Mouse (Mus musculus) G1E (cell line): ENCODE measurements around the gene Hand2. TPM values are rescaled to one million over a fixed set of nuclear protein-coding genes. Genes with fewer than 3 reads are reported as not detected.

Experiments used
- ATAC-seq: 2 replicates; pipeline ENCODE4 v1.8.0; 2016; ENCODE audit warnings: mild to moderate bottlenecking; ENCODE audit not compliant: insufficient number of reproducible peaks, poor library complexity, low FRiP score, severe bottlenecking; ENCODE audit errors: extremely low read depth
- DNase-seq: peaks from one replicate; pipeline ENCODE4 v3.0.0; 2012; ENCODE audit warnings: low spot score
- H3K27me3 ChIP-seq: 2 replicates; pipeline ENCODE4 v1.6.1; 2012; ENCODE audit warnings: mild to moderate bottlenecking, low read length, inconsistent platforms; ENCODE audit not compliant: insufficient read depth
- H3K36me3 ChIP-seq: replicated peaks from 2 replicates; pipeline ENCODE3; 2012; ENCODE audit warnings: mild to moderate bottlenecking, inconsistent platforms
- H3K4me1 ChIP-seq: 2 replicates; pipeline ENCODE4 v1.6.1; 2012; ENCODE audit warnings: low read depth, low read length, inconsistent platforms, mixed read lengths; ENCODE audit not compliant: insufficient read depth
- H3K4me3 ChIP-seq: 2 replicates; pipeline ENCODE4 v1.5.1; 2012; ENCODE audit warnings: low read depth, mild to moderate bottlenecking, inconsistent platforms, low read length, moderate library complexity, mixed read lengths
- H3K9me3 ChIP-seq: replicated peaks from 2 replicates; pipeline ENCODE4 v1.6.1; 2012; ENCODE audit warnings: inconsistent platforms
- CTCF ChIP-seq: IDR thresholded peaks from 2 replicates; pipeline ENCODE4 v1.5.1; 2012; ENCODE audit warnings: low read depth, low read length, inconsistent platforms, mixed read lengths
- GATA1 ChIP-seq: IDR thresholded peaks from 2 replicates; pipeline ENCODE4 v1.6.1; 2012; ENCODE audit warnings: borderline replicate concordance, low read length, inconsistent platforms, mixed read lengths
- GATA2 ChIP-seq: IDR thresholded peaks from 2 replicates; pipeline ENCODE4 v1.6.1; 2012; ENCODE audit warnings: low read depth, low read length, inconsistent platforms, borderline replicate concordance
- POLR2AphosphoS5 ChIP-seq: IDR thresholded peaks from 2 replicates; pipeline ENCODE4 v1.6.1; 2012; ENCODE audit warnings: low read depth, low read length, inconsistent platforms; ENCODE audit not compliant: insufficient replicate concordance
- TAL1 ChIP-seq: conservative IDR thresholded peaks from 2 replicates; pipeline ENCODE4 v1.6.1; 2012; ENCODE audit warnings: low read depth, low read length, inconsistent platforms, mixed read lengths
- polyA plus RNA-seq: library from polyadenylated mRNA; stranded (reverse); fragments of >175 nt; gene quantifications from 2 replicates; pipeline ENCODE4 v1.2.3, GENCODE M21; 2012
- total RNA-seq, 2 experiments: library from RNA; stranded (forward) in 1 of 2; stranded (reverse) in 1 of 2; fragments of 200-1000 nt in 1 of 2; fragments of >200 nt in 1 of 2; fragmentation: Nextera tagmentation in 1 of 2; gene quantifications; 2 replicates each; pipeline ENCODE4 v1.2.3; 2014 to 2017

Hand2 gene
- total and polyA plus RNA-seq, 3 experiments = not detected

GRCm38 (mm10) chr8:57328931-57329341 is 8.2 kb downstream of the Hand2 start:
- H3K27me3 ChIP-seq = peaks cover 34% of the 10 kb centered on the region
- ATAC-seq (no peak), DNase-seq (no peak)
- no peak overlapping the region for H3K4me3 ChIP-seq
- no peaks in the 10 kb centered on the region for H3K4me1 ChIP-seq
- no peaks in the 10 kb centered on the region for H3K36me3 ChIP-seq
- no peak for TF ChIP-seq TAL1
- TF ChIP-seq CTCF = no peak
- no peak for TF ChIP-seq GATA2
- no peak for TF ChIP-seq POLR2AphosphoS5
- no peak for TF ChIP-seq GATA1
- no peaks in the 10 kb centered on the region for H3K9me3 ChIP-seq

GRCm38 (mm10) chr8:57330106-57330505 is 9.3 kb downstream of the Hand2 start:
- H3K4me1 ChIP-seq = no peaks in the 10 kb centered on the region
- no peaks in the 10 kb centered on the region for H3K9me3 ChIP-seq
- no peak overlapping the region for H3K4me3 ChIP-seq
- ATAC-seq (no peak), DNase-seq (no peak)
- no peak for TF ChIP-seq POLR2AphosphoS5
- TF ChIP-seq CTCF = no peak
- TF ChIP-seq GATA1 = no peak
- TF ChIP-seq TAL1 = no peak
- TF ChIP-seq GATA2 = no peak
- H3K36me3 ChIP-seq = no peaks in the 10 kb centered on the region
- peaks cover 42% of the 10 kb centered on the region for H3K27me3 ChIP-seq

DNA sequence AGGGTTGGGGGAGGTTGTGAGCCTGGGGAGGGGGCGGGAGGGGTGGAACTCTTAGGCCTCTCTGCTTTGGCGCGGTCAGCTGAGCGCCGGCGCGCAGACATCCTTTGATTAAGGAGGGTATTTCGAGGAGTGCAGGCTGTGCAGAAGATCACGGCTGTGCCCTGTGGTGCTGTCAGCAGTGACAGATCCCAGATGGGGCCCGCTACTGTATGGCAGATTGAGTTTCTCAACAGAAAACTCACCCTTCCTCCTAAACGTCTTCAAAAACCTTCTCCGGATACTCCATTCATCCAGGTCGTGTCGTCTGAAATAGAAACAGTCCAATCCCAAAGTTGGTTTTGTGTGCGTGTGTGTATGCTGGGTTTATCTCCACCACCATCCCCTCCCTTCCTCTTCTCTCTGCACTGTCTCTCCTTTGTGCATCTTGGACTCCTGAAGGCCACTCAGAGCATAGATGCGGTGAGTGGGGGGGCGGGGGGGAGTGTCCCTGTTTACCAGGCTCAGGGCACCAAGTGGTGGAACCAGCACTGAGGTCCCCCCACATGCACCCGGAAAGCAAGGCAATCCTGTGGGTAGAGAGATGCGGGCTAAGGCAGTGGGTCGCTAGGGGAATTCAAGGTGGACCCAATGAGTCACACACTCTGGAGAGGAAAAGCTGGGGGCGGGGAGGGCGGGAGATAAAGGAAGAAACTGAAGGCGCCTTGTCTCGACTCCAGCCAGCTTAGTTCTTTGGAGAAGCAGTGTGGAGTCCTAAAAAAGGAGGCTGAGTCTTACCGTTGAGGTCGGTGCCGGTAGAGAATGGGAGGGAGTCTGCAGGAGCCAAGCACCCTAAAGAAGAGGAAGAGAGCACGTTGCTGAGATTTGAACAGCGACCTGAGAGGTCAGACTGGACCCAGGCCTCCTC is 11.2 kb downstream of the Hand2 start:
- Histone ChIP-seq H3K9me3 (no peaks in the 10 kb centered on the region), H3K4me1 (no peaks in the 10 kb centered on the region), H3K4me3 (no peak overlapping the region), H3K27me3 (peaks cover 41% of the 10 kb centered on the region), H3K36me3 (no peaks in the 10 kb centered on the region)
- ATAC-seq (no peak), DNase-seq (no peak)
- no peak for TF ChIP-seq GATA2
- no peak for TF ChIP-seq CTCF
- no peak for TF ChIP-seq TAL1
- no peak for TF ChIP-seq GATA1
- no peak for TF ChIP-seq POLR2AphosphoS5

- TF ChIP-seq POLR2AphosphoS5 = no peak
- no peak for TF ChIP-seq GATA2
- no peak for TF ChIP-seq GATA1
- TF ChIP-seq TAL1 = no peak
- no peak for TF ChIP-seq CTCF
- peaks cover 41% of the 10 kb centered on the region for H3K27me3 ChIP-seq
- ATAC-seq = no peak
- DNase-seq = no peak
- no peak overlapping the region for H3K4me3 ChIP-seq
- H3K36me3 ChIP-seq = no peaks in the 10 kb centered on the region
- H3K9me3 ChIP-seq = no peaks in the 10 kb centered on the region
- no peaks in the 10 kb centered on the region for H3K4me1 ChIP-seq
Observed at GRCm38 (mm10) chr8:57332676-57333482, 12.1 kb downstream of the Hand2 start.

GRCm38 (mm10) chr8:57333483-57333770 is 12.6 kb downstream of the Hand2 start:
- Histone ChIP-seq H3K4me1 (no peaks in the 10 kb centered on the region), H3K36me3 (no peaks in the 10 kb centered on the region), H3K27me3 (peaks cover 38% of the 10 kb centered on the region), H3K4me3 (no peak overlapping the region), H3K9me3 (no peaks in the 10 kb centered on the region)
- DNase-seq (no peak), ATAC-seq (no peak)
- TF ChIP-seq TAL1 = no peak
- TF ChIP-seq POLR2AphosphoS5 = no peak
- TF ChIP-seq CTCF = no peak
- no peak for TF ChIP-seq GATA1
- TF ChIP-seq GATA2 = no peak

GRCm38 (mm10) chr8:57333795-57334551 is 13.2 kb downstream of the Hand2 start:
- Histone ChIP-seq H3K4me3 (no peak overlapping the region), H3K9me3 (no peaks in the 10 kb centered on the region), H3K36me3 (no peaks in the 10 kb centered on the region), H3K27me3 (peaks cover 38% of the 10 kb centered on the region), H3K4me1 (no peaks in the 10 kb centered on the region)
- DNase-seq (no peak), ATAC-seq (no peak)
- TF ChIP-seq CTCF (no peak), GATA2 (no peak), GATA1 (no peak), TAL1 (no peak), POLR2AphosphoS5 (no peak)
